Mouse (Mus musculus) liver, embryonic 14.5 days (tissue): ENCODE results near the gene Iqce. TPM values are rescaled to one million over a fixed set of nuclear protein-coding genes. Genes with fewer than 3 reads are reported as not detected.

Experiments
- ATAC-seq: fragments of 200-750 bp; cut with Nextera tagmentation; 2 replicates; pipeline ENCODE4 v1.8.0; 2017; ENCODE audit warnings: moderate number of reproducible peaks, mild to moderate bottlenecking, moderate library complexity; ENCODE audit not compliant: insufficient read depth
- DNase-seq, 3 experiments: peaks; one replicate each; pipeline ENCODE4 v3.0.0-alpha.2; 2012 to 2013; ENCODE audit warnings: low read depth in 3 of 3, low spot score in 3 of 3
- H3K27ac ChIP-seq: fragments of 300-500 bp; sonication (generic); 2 replicates; pipeline ENCODE4 v1.5.1; 2014; ENCODE audit warnings: moderate library complexity, mild to moderate bottlenecking, control low read depth, inconsistent platforms
- H3K27me3 ChIP-seq: fragments of 300-500 bp; sonication (generic); 2 replicates; pipeline ENCODE4 v1.6.1; 2014; ENCODE audit warnings: mild to moderate bottlenecking, low read length, moderate library complexity; ENCODE audit not compliant: control insufficient read depth, insufficient read depth
- H3K36me3 ChIP-seq: fragments of 300-500 bp; sonication (generic); replicated peaks from 2 replicates; pipeline ENCODE4 v1.6.1; 2014; ENCODE audit warnings: low read depth; ENCODE audit not compliant: control insufficient read depth, insufficient read depth
- H3K4me1 ChIP-seq, 2 experiments: fragments of 200-500 bp in 1 of 2; fragments of 300-500 bp in 1 of 2; sonication (generic) in 1 of 2; replicated peaks; 2 replicates each; pipeline ENCODE4 v1.6.1; 2012 to 2014; ENCODE audit warnings: antibody characterized with exemption in 1 of 2, inconsistent platforms in 1 of 2, low read length in 1 of 2; ENCODE audit not compliant: control insufficient read depth in 2 of 2, insufficient read depth in 2 of 2
- H3K4me2 ChIP-seq: fragments of 300-500 bp; sonication (generic); 2 replicates; pipeline ENCODE4 v1.6.1; 2014; ENCODE audit warnings: low read depth, mild to moderate bottlenecking, control low read depth, moderate library complexity
- H3K4me3 ChIP-seq, 2 experiments: fragments of 200-500 bp in 1 of 2; fragments of 300-500 bp in 1 of 2; sonication (generic) in 1 of 2; 2 replicates each; pipeline ENCODE4 v1.5.1; 2012 to 2014; ENCODE audit warnings: low read depth in 2 of 2, low read length in 2 of 2, mild to moderate bottlenecking in 2 of 2, control low read depth in 1 of 2, inconsistent platforms in 1 of 2, moderate library complexity in 1 of 2; ENCODE audit not compliant: insufficient read depth in 1 of 2
- H3K9ac ChIP-seq: fragments of 300-500 bp; sonication (generic); replicated peaks from 2 replicates; pipeline ENCODE4 v1.6.1; 2014; ENCODE audit warnings: mild to moderate bottlenecking, control low read depth, moderate library complexity
- H3K9me3 ChIP-seq: fragments of 300-500 bp; sonication (generic); 2 replicates; pipeline ENCODE4 v1.6.1; 2016; ENCODE audit warnings: low read length, mixed read lengths; ENCODE audit not compliant: control insufficient read depth
- CTCF ChIP-seq: IDR thresholded peaks from 2 replicates; pipeline ENCODE4 v1.5.1; 2016; ENCODE audit warnings: antibody characterized with exemption, low read depth, control low read depth
- EP300 ChIP-seq: IDR thresholded peaks from 2 replicates; pipeline ENCODE4 v1.6.1; 2016; ENCODE audit warnings: antibody characterized with exemption, low read depth
- WGBS: fragments of 180-500 bp; shearing (Covaris S2); extraction: QIAGEN DNeasy Blood & Tissue Kit; methylation state at CpG from one replicate; pipeline ENCODE4 v1.1.7; 2014; ENCODE audit not compliant: insufficient replicate concordance; 5-methylcytosine and 5-hydroxymethylcytosine counted together
- polyA plus RNA-seq, 2 experiments: library from polyadenylated mRNA; depleted of rRNA in 1 of 2; stranded (reverse) in 1 of 2; unstranded in 1 of 2; fragments of >200 nt; fragmentation: Nextera tagmentation in 1 of 2; extraction: Ambion mirVana in 1 of 2; gene quantifications; 2 replicates each; pipeline versions ENCODE4 v1.2.1 to v1.2.3; 2012 to 2014

The Iqce gene
- polyA plus RNA-seq, 2 experiments = 3.4 to 3.8 TPM

DNA sequence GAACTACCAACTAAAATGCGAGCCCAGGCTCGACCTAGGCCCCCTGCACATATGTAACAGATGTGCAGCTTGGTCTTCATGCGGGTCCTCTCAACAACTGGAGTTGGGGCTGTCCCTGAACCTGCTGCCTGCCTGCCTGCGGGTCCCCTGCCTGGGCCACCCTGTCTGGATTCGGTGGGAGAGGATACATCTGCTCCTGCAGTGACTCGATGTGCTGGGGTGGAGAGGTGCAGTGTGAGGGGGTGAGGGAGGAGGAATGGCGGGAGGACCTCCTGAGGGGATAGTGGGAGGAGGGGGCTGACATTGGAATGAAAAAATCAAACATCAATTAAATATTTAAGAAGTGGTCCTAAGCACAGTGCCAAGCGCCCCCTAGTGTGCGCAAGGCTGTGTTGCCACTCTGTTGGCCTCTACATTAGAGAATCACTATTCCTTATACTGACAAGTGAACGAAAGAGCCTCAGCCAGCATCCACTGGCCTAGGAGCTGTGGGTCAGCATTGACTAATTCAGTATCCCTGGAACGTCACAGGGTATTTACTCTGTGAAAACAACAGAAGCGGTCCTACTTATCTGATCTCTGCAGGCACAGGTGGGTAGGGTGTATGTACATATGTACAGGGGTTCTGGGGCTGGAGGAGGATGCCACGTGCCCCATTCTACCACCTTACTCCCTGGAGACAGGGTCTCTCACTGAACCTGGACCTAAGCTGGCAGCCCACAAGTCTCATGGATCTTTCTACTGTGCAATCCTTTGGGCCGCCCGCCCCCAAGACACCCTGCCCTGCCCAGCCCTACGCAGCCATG lies 17.6 kb downstream of the Iqce start:
- DNase-seq (no peak), ATAC-seq (no peak)
- TF ChIP-seq EP300 (no peak), CTCF (peak; percentile 84)
- peaks cover 2 to 7% of the 10 kb centered on the region in 2 experiments; a peak in 3 of 4 replicates for H3K4me1 ChIP-seq
- no peak overlapping the region for H3K4me2 ChIP-seq
- no peak overlapping the region for H3K4me3 ChIP-seq
- no peak overlapping the region for H3K9ac ChIP-seq
- H3K27ac ChIP-seq = no peak overlapping the region
- 53% methylated on average over 16 of the region's 16 CpGs for WGBS
- no peaks in the 10 kb centered on the region for H3K27me3 ChIP-seq
- no peaks in the 10 kb centered on the region for H3K9me3 ChIP-seq
- no peaks in the 10 kb centered on the region for H3K36me3 ChIP-seq

DNA sequence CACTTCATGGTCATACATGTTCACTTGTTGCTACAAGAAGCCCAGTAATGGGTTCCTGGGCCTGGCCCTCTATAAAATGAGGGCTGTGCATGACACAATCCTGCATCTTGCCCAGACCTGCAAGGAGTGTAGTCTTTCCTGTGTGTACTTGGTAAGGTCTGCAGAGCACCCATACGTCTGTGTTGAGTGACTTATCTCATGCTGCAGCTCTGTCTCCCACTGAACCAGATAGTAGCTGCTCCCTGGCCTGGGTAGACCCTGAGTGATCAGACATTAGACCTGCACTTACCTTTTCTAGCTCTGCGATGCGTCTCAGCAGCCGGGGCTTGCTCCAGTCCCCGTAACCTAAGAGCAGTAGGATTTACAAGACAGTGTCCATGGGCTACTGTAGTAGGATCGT lies 20.1 kb downstream of the Iqce start:
- 48% methylated on average over 6 of the region's 6 CpGs for WGBS
- no peak overlapping the region for H3K27ac ChIP-seq
- peaks cover 2 to 7% of the 10 kb centered on the region in 2 experiments; a peak in 3 of 4 replicates for H3K4me1 ChIP-seq
- TF ChIP-seq CTCF (no peak), EP300 (no peak)
- no peak overlapping the region for H3K4me2 ChIP-seq
- no peaks in the 10 kb centered on the region for H3K9me3 ChIP-seq
- DNase-seq = no peak
- no peak overlapping the region for H3K9ac ChIP-seq
- no peaks in the 10 kb centered on the region for H3K36me3 ChIP-seq
- peak; percentile 77 for ATAC-seq
- no peaks in the 10 kb centered on the region for H3K27me3 ChIP-seq
- H3K4me3 ChIP-seq = no peak overlapping the region

DNA sequence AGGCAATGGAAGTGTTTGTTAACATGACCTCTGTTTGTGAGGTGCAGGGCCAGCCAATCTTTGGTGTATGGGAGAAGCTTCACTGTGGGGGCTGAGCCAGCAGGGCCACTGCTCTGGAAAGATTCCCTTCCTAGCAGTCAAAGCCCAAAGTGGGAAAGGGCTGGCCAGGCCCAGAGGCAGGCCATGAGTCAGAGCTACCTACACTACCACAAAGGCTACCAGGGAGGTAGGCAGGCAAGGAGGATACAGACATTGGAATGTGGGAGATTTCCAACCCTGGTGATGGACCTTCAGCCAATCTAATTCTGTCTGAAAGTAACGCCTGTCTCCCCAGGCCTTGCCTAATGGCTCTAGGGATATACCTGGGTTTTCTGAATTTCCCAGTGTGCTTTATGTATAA lies 21.2 kb downstream of the Iqce start:
- ATAC-seq = no peak
- WGBS = 70% methylated on average over 1 of the region's 1 CpGs
- TF ChIP-seq CTCF (no peak), EP300 (no peak)
- Histone ChIP-seq H3K27ac (no peak overlapping the region), H3K9ac (no peak overlapping the region), H3K36me3 (no peaks in the 10 kb centered on the region), H3K27me3 (no peaks in the 10 kb centered on the region), H3K9me3 (no peaks in the 10 kb centered on the region), H3K4me3 (no peak overlapping the region), H3K4me2 (no peak overlapping the region), H3K4me1 (peaks cover 2 to 7% of the 10 kb centered on the region in 2 experiments; a peak in 3 of 4 replicates)
- DNase-seq = no peak

DNA sequence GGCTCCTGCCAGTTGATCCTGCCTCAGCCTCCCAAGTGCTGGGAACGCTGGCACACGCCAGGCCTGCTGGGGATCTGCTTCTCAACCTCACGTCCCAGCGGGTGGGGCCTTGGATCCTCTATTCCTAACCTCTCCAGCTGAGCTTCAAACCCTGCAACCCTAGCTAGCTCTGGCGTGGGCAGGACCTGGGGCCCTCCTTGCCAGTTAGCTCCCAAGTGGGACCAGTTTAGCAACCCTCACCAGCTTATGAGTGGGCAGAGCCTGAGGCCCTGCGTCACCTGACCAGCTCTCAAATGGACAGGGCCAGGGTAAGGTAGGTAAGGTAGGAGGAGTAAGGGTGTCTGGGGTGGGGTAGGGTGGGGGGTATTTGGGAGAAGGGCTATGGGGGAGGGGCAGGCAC lies 22.1 kb downstream of the Iqce start:
- H3K9me3 ChIP-seq = no peaks in the 10 kb centered on the region
- no peak overlapping the region for H3K9ac ChIP-seq
- ATAC-seq = no peak
- H3K36me3 ChIP-seq = no peaks in the 10 kb centered on the region
- H3K27ac ChIP-seq = no peak overlapping the region
- no peak for DNase-seq
- H3K27me3 ChIP-seq = no peaks in the 10 kb centered on the region
- 66% methylated on average over 6 of the region's 6 CpGs for WGBS
- no peak for TF ChIP-seq EP300
- no peak for TF ChIP-seq CTCF
- H3K4me2 ChIP-seq = no peak overlapping the region
- no peak overlapping the region for H3K4me3 ChIP-seq
- peaks cover 2 to 7% of the 10 kb centered on the region in 2 experiments; a peak in 3 of 4 replicates for H3K4me1 ChIP-seq

DNA sequence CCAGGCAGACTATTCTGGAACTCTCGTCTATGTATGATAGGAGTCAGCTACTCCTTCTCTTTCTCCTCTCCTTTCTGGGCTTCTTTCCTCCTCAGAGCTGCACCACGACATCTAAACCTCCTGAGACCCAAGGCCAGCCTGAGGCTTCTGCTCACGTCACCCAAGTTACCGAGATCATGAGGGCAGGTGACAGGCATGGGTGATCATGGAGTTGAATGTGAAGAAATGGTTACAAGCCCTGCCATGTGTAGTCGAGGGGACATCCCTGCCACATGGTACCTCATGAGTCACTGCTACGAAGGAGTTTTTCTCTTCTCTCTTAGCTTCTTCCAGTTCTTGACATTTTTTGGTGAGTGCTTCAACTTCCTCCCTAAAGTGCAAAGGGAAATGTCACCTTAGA lies 25.0 kb downstream of the Iqce start:
- Histone ChIP-seq H3K27me3 (no peaks in the 10 kb centered on the region), H3K4me1 (peaks cover 2 to 4% of the 10 kb centered on the region in 2 experiments; a peak in 2 of 4 replicates), H3K4me3 (no peak overlapping the region), H3K9ac (no peak overlapping the region), H3K36me3 (no peaks in the 10 kb centered on the region), H3K9me3 (no peaks in the 10 kb centered on the region), H3K4me2 (no peak overlapping the region), H3K27ac (no peak overlapping the region)
- no peak for DNase-seq
- no peak for ATAC-seq
- TF ChIP-seq CTCF (no peak), EP300 (no peak)
- 65% methylated on average over 6 of the region's 6 CpGs for WGBS
